Mouse (Mus musculus): ENCODE results near the gene Lrrc29.
"Not testable (repeated sequence)": the region's sequence is repeated elsewhere in the genome, so short reads cannot be mapped to it uniquely, and the experiment has no call there.

- not testable (repeated sequence) for TF ChIP-seq CTCF (IDR thresholded peaks at IDR 0.05; ENCODE audit: borderline replicate concordance, extremely low read depth, insufficient read depth, insufficient read length); POLR2A (IDR thresholded peaks at IDR 0.05; ENCODE audit: borderline replicate concordance, extremely low read depth, insufficient read depth, insufficient read length, poor library complexity, severe bottlenecking)
Observed at GRCm38 (mm10) chr8:105291364-105291763, 34.7 kb downstream of the Lrrc29 start.

Measured in brain, embryonic 14.5 days (tissue).